17 mouse cellular contexts compared by ENCODE assay signal in the genomic region with DNA sequence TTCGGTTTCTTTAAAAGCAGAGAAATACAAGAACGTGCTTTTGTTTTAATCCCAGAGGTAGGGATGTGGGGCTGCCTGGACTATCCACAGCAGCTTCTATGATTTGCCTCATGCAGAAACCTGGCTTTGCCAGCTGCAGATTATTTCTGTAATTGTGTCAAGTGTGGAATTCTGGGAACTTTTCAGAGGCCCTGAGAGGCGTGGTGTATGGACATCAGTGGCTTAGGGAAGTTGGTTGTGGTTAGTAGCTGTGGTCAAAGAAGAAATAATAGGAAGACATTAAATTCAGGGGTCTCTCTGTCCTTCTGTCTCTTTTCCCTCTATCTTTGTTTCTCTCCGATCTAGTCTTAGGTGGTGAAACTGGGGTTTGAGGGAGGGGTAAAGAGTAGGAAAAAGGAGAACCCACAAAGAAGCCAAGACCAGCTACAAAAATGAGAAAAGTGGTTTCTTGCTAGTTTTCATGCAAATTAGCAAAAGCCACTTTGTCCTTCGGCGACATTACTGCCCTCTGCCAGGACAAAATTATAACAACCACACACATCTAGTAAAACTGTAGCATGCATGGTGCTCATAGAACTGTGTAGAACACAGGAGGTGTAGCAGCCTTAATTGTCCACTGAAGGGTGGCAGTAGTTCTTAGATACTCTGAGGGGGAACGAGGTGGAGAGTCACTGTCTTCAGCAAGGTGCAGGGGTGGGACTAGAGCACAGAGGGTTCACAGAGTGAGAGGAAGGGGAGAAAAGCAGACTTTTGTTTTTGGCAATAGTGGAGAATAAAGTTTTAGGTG.
DNase-seq lines count a peak whose midpoint lies in the region; ATAC-seq and TF ChIP-seq lines count a peak whose summit lies in the region.
"Had no signal": no experiment of that assay in that cellular context is flagged by ENCODE, and none has a peak within 500 bp of the region (broad histone marks: within the 10 kb centered on the region; RNA-seq: fewer than 3 reads in every experiment).

No protein-coding gene starts in this region.

- no peak for DNase-seq in Patski (ENCODE audit: low read depth, low spot score)
- no peak for DNase-seq in spleen, postnatal 14 days (ENCODE audit: low spot score in 2 of 2)
- DNase-seq in urinary bladder, adult 2 months (ENCODE audit: low spot score): no peak
- no peak for DNase-seq in left cerebral cortex, postnatal 25 days (ENCODE audit: low spot score in 2 of 2)
- DNase-seq: adrenal gland, adult 8-10 months; gastrocnemius, adult 2 months; gastrocnemius, postnatal 25 days; heart, adult 2 months had no signal

- H3K27me3 ChIP-seq in megakaryocyte, embryonic 14.5 days (replicated peaks): no peaks in the 10 kb centered on the region
- no peaks in the 10 kb centered on the region for H3K27me3 ChIP-seq in Patski
- H3K27me3 ChIP-seq: embryonic facial prominence, embryonic 15.5 days; forebrain, embryonic 15.5 days; heart, embryonic 15.5 days had no signal

- peak; percentile 15 for TF ChIP-seq CTCF in Patski (IDR thresholded peaks at IDR 0.05)

- H3K9me3 ChIP-seq in megakaryocyte, embryonic 14.5 days: no peaks in the 10 kb centered on the region
- H3K9me3 ChIP-seq: embryonic facial prominence, embryonic 15.5 days; forebrain, embryonic 15.5 days; hindbrain, embryonic 10.5 days had no signal

- no peaks in the 10 kb centered on the region for H3K36me3 ChIP-seq in megakaryocyte, embryonic 14.5 days (replicated peaks; ENCODE audit: low read length)
- H3K36me3 ChIP-seq: embryonic facial prominence, embryonic 15.5 days; forebrain, embryonic 15.5 days; heart, embryonic 15.5 days; hindbrain, embryonic 10.5 days had no signal

- in situ Hi-C loops in Patski (cut with MboI; ENCODE audit: low pct_unique_long_range_greater_than_20kb): loop anchor here (10.0 to 25.0 kb wide), 3 partner anchors 207 to 1354 kb away; a partner anchor contains a TSS

- no peak; the same call in 1 of the 2 replicates for ATAC-seq in megakaryocyte, adult 5-6 weeks (ENCODE audit: poor library complexity, severe bottlenecking)
- ATAC-seq in Patski: no peak
- ATAC-seq in megakaryocyte-erythroid progenitor cell, adult 5-6 weeks (replicated peaks; ENCODE audit: low FRiP score, low TSS enrichment, poor library complexity, severe bottlenecking): peak; percentile 43; the same call in 1 of the 2 replicates
- ATAC-seq: forebrain, embryonic 15.5 days; intestine, embryonic 16.5 days had no signal

- H3K4me1 ChIP-seq in megakaryocyte, embryonic 14.5 days: peaks cover 27% of the 10 kb centered on the region
- H3K4me1 ChIP-seq: embryonic facial prominence, embryonic 15.5 days; forebrain, embryonic 15.5 days; heart, embryonic 15.5 days; hindbrain, embryonic 10.5 days had no signal

- CTCF ChIA-PET in Patski (lab: Charles Lee): interaction anchor here (0.8 to 0.9 kb wide), 3 partner anchors 13 to 28 kb away, joined by 3 read pairs; no protein-coding TSS in a partner anchor

- H3K4me3 ChIP-seq in megakaryocyte, embryonic 14.5 days (replicated peaks): peak overlapping the region; percentile 64
- H3K4me3 ChIP-seq: embryonic facial prominence, embryonic 15.5 days; erythroblast, embryonic 14.5 days; forebrain, embryonic 15.5 days; gastrocnemius, adult 2 months; heart, adult 2 months; heart, embryonic 15.5 days; hindbrain, embryonic 10.5 days had no signal

- intact Hi-C loops in left cerebral cortex, postnatal 25 days (cut with DNase I): loop anchor here (2.0 to 5.0 kb wide), 4 partner anchors 15 to 1359 kb away; no protein-coding TSS in a partner anchor

- POLR2A ChIA-PET in Patski (lab: Charles Lee): no interaction called here
